Mouse (Mus musculus) 3134 (cell line): ENCODE results near the gene Ufc1.
"Not testable (repeated sequence)": the region's sequence is repeated elsewhere in the genome, so short reads cannot be mapped to it uniquely, and the experiment has no call there.

Source experiments
- DNase-seq: peaks from one replicate; pipeline ENCODE4 v3.0.0-alpha.2; 2011; ENCODE audit warnings: low spot score; ENCODE audit not compliant: insufficient read length; ENCODE audit errors: extremely low read depth

The Ufc1 gene

DNA sequence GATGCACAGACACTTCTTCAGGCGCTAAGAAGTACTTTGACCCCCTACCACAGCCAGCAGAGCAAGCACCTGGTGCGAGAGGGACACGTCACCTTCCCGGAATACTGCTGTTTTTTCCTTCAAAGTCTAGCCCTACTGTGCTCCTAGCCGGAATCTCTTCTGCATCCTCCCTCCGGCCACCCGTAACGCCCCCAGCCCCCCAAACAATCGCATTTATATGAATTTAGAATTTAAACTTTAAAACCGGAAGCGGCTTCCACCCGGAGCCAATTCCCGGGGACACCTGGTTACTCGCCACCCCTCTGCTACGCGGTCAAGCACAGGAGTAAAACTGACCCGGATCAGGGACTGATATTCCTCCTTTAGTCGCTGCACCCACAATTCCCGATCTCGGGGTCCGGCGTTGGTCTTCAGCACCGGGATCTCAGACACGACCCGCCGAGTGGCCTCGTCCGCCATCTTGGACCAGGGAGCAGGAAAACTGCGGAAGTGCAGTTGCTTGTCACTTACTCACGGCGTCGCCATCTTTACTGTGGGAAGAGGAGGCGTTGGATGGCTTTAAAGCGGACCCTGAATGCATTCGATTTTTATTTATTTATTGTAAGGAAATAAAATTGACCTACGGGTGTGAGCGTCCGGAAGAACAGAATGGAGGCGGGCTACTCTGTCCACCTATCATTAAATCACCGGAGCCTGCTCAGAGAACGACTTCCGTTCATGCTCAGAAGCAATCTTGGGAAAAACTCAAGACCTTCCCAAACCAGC lies at the start of gene Ufc1:
Gene Ufc1 (minus strand): TSS at position 727 of the 765 bp plus-strand sequence.
- peak; percentile 88 for DNase-seq

DNA sequence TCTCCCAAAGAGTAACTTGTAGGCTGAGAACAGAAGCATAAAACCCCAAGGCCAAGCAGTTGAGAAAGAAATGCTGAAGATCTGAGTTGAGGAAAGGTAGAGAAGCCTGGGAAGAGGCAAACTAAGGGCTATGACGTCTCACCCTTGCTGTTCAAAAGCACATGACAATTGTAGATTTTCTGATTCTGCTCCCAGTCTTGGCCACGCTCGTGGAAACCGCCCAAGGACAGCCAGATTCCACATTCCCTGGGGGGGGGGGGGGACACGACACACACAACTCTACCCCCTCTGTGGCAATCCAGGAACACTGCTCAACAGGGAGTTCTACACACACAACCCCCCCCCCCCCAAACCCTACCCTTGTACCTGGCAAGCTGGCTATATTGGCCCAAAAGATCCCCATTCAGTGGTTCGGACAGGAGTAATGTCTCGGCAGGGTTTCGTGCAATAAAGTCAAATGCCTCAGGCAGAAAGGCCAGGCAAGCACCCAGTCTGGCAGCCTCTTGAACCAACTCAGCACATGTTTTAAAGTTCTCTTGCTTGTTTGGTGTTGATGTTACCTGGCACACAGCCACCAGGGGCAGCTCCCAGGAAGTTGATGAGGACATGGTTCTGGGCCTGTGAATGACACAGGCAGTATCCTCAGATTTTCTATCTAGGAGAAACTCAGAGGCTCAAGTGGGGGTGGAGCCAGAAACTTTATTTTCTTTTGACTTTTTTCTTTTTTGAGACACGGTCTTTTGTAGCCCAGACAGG lies 49.3 kb upstream of the Ufc1 start:
- DNase-seq, result no peak

DNA sequence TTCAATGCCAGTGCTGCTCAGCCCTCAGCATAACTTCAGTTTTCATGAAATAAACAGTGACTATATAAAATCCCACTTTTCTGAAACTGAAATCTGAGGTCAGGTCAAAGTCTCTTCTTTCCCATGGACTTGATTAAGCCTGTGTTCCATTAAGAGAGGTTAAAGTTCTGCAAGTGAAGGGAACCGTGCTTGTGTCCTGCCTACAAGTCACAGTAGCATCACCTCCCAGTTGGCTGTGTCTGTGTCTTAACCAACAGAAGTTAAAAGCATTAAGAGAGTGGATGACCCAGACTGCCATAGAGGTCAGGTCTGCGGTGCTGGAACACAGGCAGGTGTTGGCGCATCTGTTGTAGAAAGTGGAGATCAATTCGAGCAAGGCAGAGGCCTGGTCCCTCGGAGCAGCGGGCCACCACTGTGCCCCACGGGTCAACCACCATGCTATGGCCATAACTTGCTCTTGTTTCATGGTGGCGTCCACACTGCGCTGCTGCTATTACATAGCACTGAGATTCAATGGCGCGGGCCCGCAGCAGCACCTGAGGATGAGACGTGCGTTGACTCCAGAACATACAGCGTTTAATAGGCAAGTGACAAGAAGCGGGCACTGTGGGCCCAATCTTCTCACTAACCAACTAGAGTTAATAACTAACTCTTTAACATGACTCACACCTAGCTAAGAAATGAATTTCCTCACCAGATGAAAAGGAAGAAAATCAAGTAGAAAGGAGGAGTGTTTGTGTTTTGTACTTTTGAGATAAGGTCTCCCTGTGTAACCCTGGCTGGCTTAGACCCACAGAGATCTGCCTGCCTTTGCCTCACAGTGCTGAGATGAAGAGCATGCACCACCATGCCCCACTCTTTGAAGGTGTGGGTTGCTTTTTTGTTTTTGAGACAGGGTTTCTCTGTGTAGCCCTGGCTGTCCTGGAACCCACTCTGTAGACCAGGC lies 47.7 kb upstream of the Ufc1 start:
- no peak for DNase-seq

DNA sequence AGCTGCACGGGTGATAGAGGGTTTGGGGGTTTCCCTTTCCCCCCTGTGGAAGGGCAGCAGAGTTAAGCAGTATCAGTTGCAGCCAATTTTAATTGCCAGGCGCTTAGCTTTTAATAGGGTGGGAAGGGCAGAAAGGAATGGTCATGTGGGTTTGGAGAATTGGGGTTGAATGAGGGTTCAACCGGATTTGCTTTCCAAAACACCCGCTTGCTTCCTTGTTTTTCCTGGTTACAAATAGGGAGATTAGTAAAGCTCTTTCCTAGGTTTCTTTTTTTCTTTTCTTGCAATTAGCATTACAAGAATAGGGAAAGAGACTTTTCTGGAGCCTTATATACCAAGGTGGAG lies 35.4 kb upstream of the Ufc1 start:
- DNase-seq, result no peak

DNA sequence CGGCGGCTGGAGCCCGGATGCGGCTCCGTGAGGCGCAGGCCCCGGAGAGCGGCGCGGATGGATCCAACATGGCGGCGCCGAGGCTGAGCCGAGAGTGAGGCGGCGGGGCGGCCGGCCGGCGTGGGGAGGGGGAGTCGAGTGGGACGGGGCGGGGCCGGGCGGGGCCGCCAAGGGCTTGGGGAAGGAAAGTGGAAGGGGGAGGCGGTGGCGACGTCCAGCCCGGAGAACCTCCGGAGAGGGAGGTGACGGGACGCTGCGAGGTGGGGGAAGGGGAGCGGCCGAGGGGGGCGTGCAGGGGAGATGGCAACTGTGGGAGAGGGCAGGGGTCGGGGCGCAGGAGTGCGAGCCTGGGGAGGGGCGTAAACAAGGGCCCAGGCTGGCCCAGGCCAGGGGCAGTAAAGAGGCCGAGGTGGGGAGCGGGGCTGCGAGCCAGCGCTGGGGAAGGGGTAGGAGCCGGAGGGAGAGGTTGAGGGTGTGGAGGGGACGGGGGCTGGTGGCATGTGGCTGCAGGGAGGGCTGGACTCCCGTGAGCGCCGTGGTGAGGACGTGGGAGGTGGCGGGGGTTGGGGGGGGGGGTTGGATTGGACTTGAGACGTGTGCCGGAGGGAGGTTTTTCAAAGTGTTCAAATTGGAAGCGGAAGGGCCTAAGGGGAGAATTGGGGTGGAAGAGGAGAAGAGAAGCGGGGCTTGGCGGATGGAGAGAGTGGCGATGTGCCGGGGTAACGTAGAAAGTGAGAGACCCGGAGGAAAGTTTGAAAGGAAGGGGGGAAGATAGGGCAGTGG lies 34.8 kb upstream of the Ufc1 start:
- no peak for DNase-seq

DNA sequence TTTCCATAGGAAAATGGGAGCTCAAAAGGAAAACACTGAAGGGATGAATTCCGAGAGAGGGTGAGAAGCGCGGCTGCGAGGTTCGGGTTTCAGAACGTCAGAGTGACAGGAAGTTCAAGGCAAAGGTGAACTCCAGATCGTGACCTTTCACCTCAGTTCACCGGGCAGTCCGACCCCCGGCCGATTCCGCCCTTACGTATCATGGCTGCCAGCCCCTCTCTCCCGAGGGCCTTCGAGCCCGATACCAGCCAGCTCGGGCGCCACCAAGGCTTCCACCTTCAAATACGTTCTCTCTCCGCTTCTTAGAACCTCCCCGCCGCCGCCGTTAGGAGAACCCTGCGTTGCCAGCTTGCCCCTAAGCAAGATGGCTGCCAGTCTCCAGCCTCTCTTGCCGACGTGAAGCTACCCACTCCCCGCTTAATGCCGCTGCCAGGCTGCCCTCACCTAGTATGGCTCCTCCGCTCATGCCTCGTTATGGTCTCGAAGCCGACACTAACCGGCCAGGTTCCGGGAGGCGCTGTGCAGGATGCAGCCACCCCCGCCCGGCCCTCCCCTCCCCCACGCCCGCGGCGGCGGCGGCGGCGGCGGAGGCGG lies 34.1 kb upstream of the Ufc1 start, which contains the start of gene Dedd:
Gene Dedd (plus strand): TSS at position 307 of the 594 bp plus-strand sequence.
- peak; percentile 92 for DNase-seq

DNA sequence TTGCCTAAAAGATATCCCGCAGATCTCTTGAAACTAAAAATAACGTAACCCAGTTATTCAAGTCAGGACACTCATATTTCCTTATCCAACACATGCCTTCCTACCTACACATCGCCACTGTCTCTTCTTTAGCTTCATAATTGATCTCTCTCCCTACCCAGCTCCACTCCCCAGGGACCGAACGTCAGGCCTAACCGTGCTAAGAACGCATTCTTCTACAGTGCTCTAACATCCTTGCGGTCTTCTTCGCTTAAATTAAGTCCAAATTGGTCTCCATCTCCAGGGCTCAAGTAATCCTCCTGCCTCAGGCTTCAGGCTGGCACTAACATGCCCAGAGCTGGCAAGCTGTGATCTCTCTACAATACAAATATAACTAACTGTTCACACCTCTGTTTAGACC lies 33.4 kb upstream of the Ufc1 start:
- peak; percentile 19 for DNase-seq

DNA sequence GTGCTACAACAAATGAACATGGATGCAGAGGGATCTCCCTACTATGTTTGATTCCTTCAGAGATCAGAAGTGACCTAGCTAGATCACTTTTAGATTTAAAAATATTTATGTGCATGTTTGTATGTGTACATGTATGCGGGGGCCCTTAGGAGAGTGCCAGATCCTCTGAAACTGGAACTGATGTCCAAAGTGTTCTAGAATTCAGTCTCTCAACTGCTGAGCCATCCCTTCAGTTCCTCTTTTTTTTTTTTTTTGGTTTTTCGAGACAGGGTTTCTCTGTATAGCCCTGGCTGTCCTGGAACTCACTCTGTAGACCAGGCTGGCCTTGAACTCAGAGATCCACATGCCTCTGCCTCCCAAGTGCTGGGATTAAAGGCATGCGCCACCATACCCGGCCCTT lies 31.8 kb upstream of the Ufc1 start:
- DNase-seq, result not testable (repeated sequence)

DNA sequence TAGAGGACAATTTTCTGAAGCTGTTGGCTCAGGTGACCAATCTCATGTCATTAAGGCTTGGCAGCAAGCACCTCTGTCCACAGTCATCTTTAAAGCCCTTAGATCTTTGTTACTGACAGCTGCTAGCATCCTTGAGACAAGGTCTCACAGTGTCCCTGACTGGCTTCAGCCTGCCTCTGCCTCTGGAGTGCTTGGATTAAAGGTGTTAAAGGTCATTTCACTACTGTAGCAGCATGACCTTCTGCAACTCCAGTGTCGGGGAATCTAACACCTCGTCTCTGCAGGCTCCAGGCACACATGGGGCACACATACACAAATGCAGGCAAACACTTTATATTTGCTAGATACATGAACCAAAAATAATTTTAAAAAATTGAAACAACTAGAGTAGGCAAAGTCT lies 30.7 kb upstream of the Ufc1 start:
- no peak for DNase-seq

DNA sequence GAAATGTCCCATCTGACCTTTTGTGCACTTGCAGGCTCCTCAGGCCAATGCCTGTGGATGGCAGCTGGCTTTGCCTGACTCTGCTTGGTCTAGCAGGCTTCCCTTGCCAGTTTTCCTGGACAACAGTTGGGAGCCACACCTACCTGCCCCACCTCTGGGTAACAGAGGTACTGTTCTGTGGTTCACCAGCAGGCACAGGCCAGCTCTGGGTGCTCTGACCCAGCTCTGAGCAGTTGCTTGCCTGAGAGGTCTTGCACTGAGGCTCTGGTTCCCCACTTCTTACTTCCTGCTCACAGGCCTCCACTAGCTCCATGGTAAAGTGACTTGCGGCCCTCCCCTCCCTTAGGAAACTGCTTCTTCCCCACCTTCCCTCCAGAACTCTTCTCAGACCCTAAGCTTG lies 27.2 kb upstream of the Ufc1 start:
- no peak for DNase-seq

DNA sequence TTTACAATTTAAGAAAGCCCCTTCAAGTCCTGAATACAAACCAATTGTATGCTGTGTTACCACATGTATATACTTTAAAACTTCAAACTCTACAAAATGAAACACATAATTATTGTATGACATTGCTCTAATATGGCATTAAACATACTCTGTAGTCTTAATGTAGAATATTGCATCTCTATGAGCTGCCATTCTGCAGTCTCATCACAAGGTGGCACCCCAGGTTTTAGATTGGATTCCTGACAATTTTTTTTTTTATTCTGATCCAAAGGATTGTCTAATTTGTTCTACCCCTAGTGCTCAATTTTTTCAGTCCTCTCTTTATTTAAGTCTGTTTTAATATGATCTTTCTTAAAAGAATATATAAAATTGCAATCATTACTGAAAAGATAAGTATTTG lies 26.6 kb upstream of the Ufc1 start:
- DNase-seq, result no peak

DNA sequence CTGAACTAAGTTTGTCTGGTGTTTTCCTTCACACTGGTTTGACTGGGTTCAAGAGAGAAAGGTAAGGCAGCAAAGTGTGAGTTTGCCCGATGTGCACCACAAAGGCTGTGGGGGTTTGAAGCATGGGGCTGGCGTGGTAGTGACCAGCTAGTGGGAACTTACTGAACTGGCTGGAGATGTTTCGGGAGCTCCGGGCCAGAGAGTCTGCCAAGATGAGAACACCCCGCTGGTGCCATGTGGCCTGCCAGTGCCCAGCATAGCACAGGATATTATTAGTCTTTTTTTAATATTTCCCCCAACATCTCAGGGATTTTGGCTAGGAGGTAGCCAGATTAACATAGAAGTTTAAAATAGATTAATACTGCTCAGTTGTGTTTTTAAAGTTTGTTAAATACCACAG lies 25.3 kb upstream of the Ufc1 start:
- DNase-seq, result no peak

DNA sequence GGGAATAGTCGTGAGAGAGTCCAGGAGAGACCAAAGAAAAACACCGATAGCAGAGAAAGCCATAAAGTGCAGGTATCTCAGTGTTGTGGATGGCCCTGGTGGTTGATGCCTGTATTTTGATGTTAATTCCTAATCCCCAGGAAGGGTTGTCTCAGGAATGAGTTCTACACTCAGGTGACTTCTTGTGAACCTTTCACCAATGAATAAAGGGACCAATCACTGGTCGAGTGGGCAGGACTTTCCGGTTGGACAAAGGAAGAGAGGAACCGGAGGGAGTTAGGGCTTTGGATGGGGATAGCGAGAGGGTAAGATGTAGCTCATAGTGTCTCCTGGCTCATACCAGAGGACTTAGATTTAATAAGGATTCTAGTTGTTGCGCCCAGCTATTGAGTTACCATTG lies 24.9 kb upstream of the Ufc1 start:
- DNase-seq, result no peak

DNA sequence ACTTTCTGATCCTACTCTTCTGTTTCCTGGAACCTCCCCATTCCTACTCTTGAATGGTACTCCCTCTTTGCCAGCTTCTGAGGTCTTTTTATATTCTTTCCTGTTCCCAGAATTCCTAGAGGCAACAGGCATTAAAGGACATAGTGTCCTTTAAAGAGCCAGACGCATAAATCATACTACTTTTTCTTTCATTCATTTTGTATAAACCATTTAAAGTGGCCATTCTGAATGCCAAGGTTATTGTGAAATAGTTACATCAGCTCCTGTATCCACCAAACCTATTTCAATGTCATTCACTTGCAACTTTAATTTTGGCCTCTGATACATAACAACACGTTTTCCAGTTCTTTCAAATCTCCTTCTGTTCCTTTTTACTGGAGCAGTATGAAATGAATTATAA lies 14.5 kb upstream of the Ufc1 start:
- DNase-seq, result no peak

DNA sequence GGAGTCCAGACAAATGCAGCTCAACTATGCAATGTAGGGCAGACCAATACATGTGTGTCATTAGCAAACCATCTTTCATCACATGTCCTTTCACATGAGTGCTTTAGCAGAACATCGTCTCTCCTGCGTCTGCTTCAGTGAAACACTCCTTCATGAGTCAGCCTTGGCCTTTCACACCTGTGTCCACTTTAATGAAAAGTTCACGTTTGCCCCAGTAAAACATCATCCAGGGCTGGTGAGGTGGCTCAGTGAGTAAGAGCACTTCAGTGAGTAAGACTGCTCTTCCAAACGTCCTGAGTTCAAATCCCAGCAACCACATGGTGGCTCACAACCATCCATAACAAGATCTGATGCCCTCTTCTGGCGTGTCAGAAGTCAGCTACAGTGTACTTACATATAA lies 11.3 kb upstream of the Ufc1 start:
- DNase-seq, result not testable (repeated sequence)

DNA sequence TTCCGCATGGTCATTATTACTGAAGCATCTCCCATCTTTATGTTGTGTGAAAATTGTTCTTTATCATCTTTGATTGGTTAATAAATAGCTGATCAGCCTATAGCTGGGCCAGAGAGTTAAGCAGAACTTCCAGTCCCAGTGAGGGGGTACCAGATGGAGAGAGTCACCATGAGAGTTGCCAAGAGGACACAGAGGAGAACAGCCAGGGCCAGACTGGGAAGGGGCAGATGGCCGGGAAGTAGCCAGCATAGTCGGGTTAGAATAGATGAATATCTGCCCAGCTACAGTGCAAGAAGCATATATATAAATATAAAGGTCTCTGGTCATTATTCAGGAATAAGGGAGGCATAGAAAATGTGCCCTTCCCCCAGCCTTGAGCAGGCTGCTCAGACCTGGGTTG lies 3.4 kb upstream of the Ufc1 start:
- DNase-seq, result no peak

DNA sequence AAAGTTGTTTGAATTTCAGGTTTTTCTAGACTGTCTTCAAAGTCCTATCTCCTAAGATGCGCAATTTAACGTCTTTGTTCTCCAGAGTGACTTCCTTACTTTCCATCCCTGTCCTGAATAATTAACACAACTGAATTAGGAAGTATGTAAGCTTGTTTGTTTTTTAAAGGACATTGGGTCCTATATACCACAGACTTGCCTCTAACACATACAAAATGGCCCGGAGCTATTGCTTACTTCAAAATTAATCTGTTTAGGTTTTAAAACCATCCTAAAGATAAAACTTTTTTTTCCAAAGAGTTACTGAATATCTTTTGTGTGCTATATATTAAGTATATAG lies 209 bp upstream of the Ufc1 start:
- no peak for DNase-seq

DNA sequence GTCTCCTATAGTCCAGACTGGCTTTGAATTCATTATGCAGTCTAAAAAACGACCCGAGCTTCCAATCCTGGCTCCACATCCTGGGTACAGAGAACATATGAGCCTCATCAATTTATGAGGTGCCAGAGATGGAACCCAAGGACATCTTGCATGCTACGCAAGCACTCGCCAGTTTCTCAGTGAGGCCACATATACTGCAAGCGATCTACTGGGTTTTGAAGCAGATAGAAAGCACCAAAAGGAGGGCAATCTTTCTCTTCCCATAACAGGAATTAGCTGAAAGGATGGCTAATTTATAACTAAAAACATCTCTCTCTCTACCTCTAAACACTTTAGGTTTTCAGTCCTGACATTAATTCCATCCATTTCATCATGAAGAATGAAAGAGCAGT lies 922 bp downstream of the Ufc1 start:
- DNase-seq, result no peak

DNA sequence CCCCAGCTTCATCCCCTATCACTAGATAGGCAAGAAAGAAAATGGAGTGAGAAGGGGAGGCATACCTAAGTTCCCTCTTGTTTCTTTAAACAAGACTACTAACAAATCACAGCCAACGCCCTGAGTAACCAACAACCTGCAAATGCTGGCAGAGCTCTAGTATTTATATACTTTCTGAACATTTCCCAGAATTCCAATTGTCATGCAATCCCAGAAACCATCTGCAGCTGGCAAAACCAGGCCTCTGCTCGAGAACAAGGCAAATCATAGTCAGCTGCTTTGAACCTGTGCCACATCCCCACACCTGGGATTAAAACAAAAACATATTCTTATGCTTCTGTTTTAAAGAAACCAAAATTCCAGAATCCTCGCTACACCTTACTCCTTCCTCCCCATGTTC lies 1.5 kb downstream of the Ufc1 start:
- DNase-seq, result no peak

DNA sequence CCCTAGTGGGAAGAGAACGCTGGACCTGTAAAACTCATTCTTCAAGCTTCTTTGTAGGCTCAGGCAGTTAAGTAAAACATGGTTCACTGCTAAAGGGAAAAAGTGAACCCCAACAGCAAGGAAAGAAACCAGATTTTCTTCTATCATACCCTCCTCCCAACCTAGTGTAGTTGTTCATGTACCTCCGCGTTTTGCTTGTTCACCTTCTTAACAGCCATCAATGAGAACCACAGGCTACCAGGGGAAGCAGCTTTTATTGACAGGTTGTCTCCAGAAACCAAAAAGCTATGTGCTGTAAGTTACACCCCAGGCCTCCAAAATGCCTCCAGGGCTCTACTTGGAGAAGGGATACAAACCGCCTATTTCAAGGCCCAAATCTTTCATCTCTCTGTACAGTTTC lies 6.5 kb downstream of the Ufc1 start:
- no peak for DNase-seq
